Comparison of ENCODE assay signal across 10 mouse cellular contexts in genomic region chr14:52016625-52017405, GRCm38 (mm10). TPM values are rescaled to one million over a fixed set of nuclear protein-coding genes. Genes with fewer than 3 reads are reported as not detected.
DNase-seq lines count a peak whose midpoint lies in the region; ATAC-seq and TF ChIP-seq lines count a peak whose summit lies in the region.
"Had no signal": no experiment of that assay in that cellular context is flagged by ENCODE, and none has a peak within 500 bp of the region (broad histone marks: within the 10 kb centered on the region; RNA-seq: fewer than 3 reads in every experiment).

No protein-coding gene starts in this region.

- H3K36me3 ChIP-seq in embryonic facial prominence, embryonic 15.5 days, result no peaks in the 10 kb centered on the region
- H3K36me3 ChIP-seq in midbrain, embryonic 13.5 days, result no peaks in the 10 kb centered on the region
- H3K36me3 ChIP-seq: hindbrain, embryonic 15.5 days had no signal

- H3K9ac ChIP-seq in embryonic facial prominence, embryonic 15.5 days, result no peak overlapping the region
- no peak overlapping the region; the same call in 1 of the 2 replicates for H3K9ac ChIP-seq in midbrain, embryonic 13.5 days (replicated peaks)

- no peak overlapping the region for H3K4me3 ChIP-seq in layer of hippocampus, adult 2 months
- no peak overlapping the region for H3K4me3 ChIP-seq in embryonic facial prominence, embryonic 15.5 days (replicated peaks)
- H3K4me3 ChIP-seq in midbrain, embryonic 13.5 days (replicated peaks), result no peak overlapping the region

- H3K9me3 ChIP-seq in embryonic facial prominence, embryonic 15.5 days (replicated peaks), result no peaks in the 10 kb centered on the region
- H3K9me3 ChIP-seq in midbrain, embryonic 13.5 days, result no peaks in the 10 kb centered on the region
- H3K9me3 ChIP-seq: hindbrain, embryonic 15.5 days had no signal

- H3K27ac ChIP-seq in layer of hippocampus, adult 2 months, result peak overlapping the region; percentile 92; the same call in 1 of the 2 replicates
- 0 out of 2 replicates have a peak overlapping the region, but pooled peaks have one; percentile 7 for H3K27ac ChIP-seq in embryonic facial prominence, embryonic 15.5 days (replicated peaks)
- H3K27ac ChIP-seq in midbrain, embryonic 13.5 days, result peak overlapping the region; percentile 19; the same call in 1 of the 2 replicates

- no peak overlapping the region for H3K4me2 ChIP-seq in embryonic facial prominence, embryonic 15.5 days (replicated peaks)
- H3K4me2 ChIP-seq in midbrain, embryonic 13.5 days (replicated peaks), result no peak overlapping the region
- H3K4me2 ChIP-seq: hindbrain, embryonic 15.5 days had no signal

- no peaks in the 10 kb centered on the region for H3K27me3 ChIP-seq in embryonic facial prominence, embryonic 15.5 days
- H3K27me3 ChIP-seq in midbrain, embryonic 13.5 days, result no peaks in the 10 kb centered on the region
- H3K27me3 ChIP-seq: hindbrain, embryonic 15.5 days had no signal

- peaks cover 47% of the 10 kb centered on the region for H3K4me1 ChIP-seq in embryonic facial prominence, embryonic 15.5 days
- peaks cover 66% of the 10 kb centered on the region for H3K4me1 ChIP-seq in midbrain, embryonic 13.5 days (replicated peaks)

- ATAC-seq in embryonic facial prominence, embryonic 15.5 days (ENCODE audit: insufficient number of reproducible peaks, low FRiP score, low TSS enrichment, low read depth), result no peak
- no peak for ATAC-seq in midbrain, embryonic 13.5 days

- peak; percentile 46 for DNase-seq in cerebellum, adult 11-12 months
- DNase-seq in cerebellum, postnatal 4 days (ENCODE audit: low spot score in 2 of 2), result no peak
- no peak for DNase-seq in layer of hippocampus, adult 2 months (ENCODE audit: low spot score in 2 of 2)
- DNase-seq in layer of hippocampus, adult 9-10 months (ENCODE audit: low spot score), result no peak
- no peak for DNase-seq in ovary, postnatal 36 days (ENCODE audit: low spot score)
- DNase-seq in urinary bladder, postnatal 10 days (ENCODE audit: low spot score), result no peak

- TF ChIP-seq CTCF in layer of hippocampus, adult 2 months (conservative IDR thresholded peaks at IDR 0.05), result no peak

- WGBS in embryonic facial prominence, embryonic 15.5 days, result 80% methylated on average over 13 of the region's 13 CpGs
- WGBS in midbrain, embryonic 13.5 days, result 66% methylated on average over 13 of the region's 13 CpGs

RNA-seq across cellular contexts. Expression of gene Tmem253, which starts 1.4 kb away (rescaled TPM):
- 1 to 10 TPM in 1 of 2 experiments, under 1 TPM in 1; 0.34 to 1.4 TPM for total RNA-seq in layer of hippocampus, adult 2 months (2021)
- 0.53 and 0.60 TPM in 2 replicates for polyA plus RNA-seq in embryonic facial prominence, embryonic 15.5 days (2015; fragmentation: Nextera tagmentation; extraction: Ambion mirVana)
- polyA plus RNA-seq in midbrain, embryonic 13.5 days (2015; fragmentation: Nextera tagmentation; extraction: Ambion mirVana), result 0.82 and 0.92 TPM in 2 replicates

RNA-seq across cellular contexts. Expression of gene Zfp219, which starts 3.7 kb away (rescaled TPM):
- 10 to 100 TPM; 46.5 to 46.8 TPM for total RNA-seq in layer of hippocampus, adult 2 months (2021)
- polyA plus RNA-seq in embryonic facial prominence, embryonic 15.5 days (2015; fragmentation: Nextera tagmentation; extraction: Ambion mirVana), result 33.7 and 33.8 TPM in 2 replicates
- 56.0 and 63.6 TPM in 2 replicates for polyA plus RNA-seq in midbrain, embryonic 13.5 days (2015; fragmentation: Nextera tagmentation; extraction: Ambion mirVana)

RNA-seq across cellular contexts. Expression of gene Olfr221, which starts 25.4 kb away (rescaled TPM):
- total RNA-seq in layer of hippocampus, adult 2 months (2021), result not detected
- 0.19 TPM in 1 of 2 replicates, not detected in the other for polyA plus RNA-seq in embryonic facial prominence, embryonic 15.5 days (2015; fragmentation: Nextera tagmentation; extraction: Ambion mirVana)
- polyA plus RNA-seq in midbrain, embryonic 13.5 days (2015; fragmentation: Nextera tagmentation; extraction: Ambion mirVana), result not detected in 2 replicates
- total RNA-seq: left cerebral cortex, postnatal 36 days had no signal

RNA-seq across cellular contexts. Expression of gene Arhgef40, which starts 32.3 kb away (rescaled TPM):
- total RNA-seq in layer of hippocampus, adult 2 months (2021), result 10 to 100 TPM; 27.9 to 32.2 TPM
- polyA plus RNA-seq in embryonic facial prominence, embryonic 15.5 days (2015; fragmentation: Nextera tagmentation; extraction: Ambion mirVana), result 144 and 150 TPM in 2 replicates
- 82.2 and 86.2 TPM in 2 replicates for polyA plus RNA-seq in midbrain, embryonic 13.5 days (2015; fragmentation: Nextera tagmentation; extraction: Ambion mirVana)

Comparison
In these comparisons a context has a peak if more than half of its experiments do, and no peak if none do; other contexts are left out.
1. H3K27ac ChIP-seq: peak in every context shown above with its lines; median percentile 92 in layer of hippocampus, adult 2 months; 19 in midbrain, embryonic 13.5 days; 7 in embryonic facial prominence, embryonic 15.5 days.